Mouse (Mus musculus): ENCODE measurements around the gene Cd82. TPM values are rescaled to one million over a fixed set of nuclear protein-coding genes. Genes with fewer than 3 reads are reported as not detected.

The Cd82 gene
- 18.6 TPM for polyA plus RNA-seq (2014; fragmentation: Illumina TruSeq; extraction: RNeasy Lipid Tissue Mini Kit (QIAGEN cat#74804); ENCODE audit: low read depth, low replicate concordance)

DNA sequence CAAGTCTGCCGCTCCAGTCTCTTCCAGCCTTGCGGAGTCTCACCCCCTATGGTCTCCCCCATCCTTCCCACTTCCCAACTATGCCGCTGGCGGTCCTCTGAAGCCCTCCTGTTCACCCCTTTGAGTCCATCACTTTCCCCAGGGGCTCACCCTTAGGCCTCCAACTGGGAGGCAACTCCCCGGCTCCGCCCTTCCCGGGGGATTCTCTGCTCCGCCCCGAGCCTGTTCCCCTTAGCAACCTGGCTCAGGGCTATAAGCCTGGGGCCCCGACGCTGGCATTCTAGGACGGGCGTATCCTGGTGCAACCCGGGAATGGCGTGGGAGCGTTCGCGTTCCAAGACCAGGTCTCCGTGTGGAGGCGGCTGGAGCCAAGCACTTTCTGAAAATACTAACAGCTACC is at the start of gene Cd82:
TSS of gene Cd82 (minus strand) at position 381 of the 400 bp plus-strand sequence.

Other genes with a start within 250 kb of the Cd82 start
- 10.3 TPM for gene Tspan18, start 128.6 kb downstream of the Cd82 start, polyA plus RNA-seq (2014; fragmentation: Illumina TruSeq; extraction: RNeasy Lipid Tissue Mini Kit (QIAGEN cat#74804); ENCODE audit: low read depth, low replicate concordance)
- not detected for gene Gm10803, start 97.4 kb upstream of the Cd82 start, polyA plus RNA-seq (2014; fragmentation: Illumina TruSeq; extraction: RNeasy Lipid Tissue Mini Kit (QIAGEN cat#74804); ENCODE audit: low read depth, low replicate concordance)
- 0.26 TPM for gene Alx4, start 179.2 kb upstream of the Cd82 start, polyA plus RNA-seq (2014; fragmentation: Illumina TruSeq; extraction: RNeasy Lipid Tissue Mini Kit (QIAGEN cat#74804); ENCODE audit: low read depth, low replicate concordance)